Mouse (Mus musculus): ENCODE data around the gene Osbpl3.
"Not testable (repeated sequence)": the region's sequence is repeated elsewhere in the genome, so short reads cannot be mapped to it uniquely, and the experiment has no call there.

The Osbpl3 gene

GRCm38 (mm10) chr6:50453651-50454050 lies 2.4 kb downstream of the Osbpl3 start:
- DNase-seq (ENCODE audit: low spot score in 2 of 2) = no peak

- no peak for DNase-seq (ENCODE audit: low spot score in 2 of 2)
These were observed 3.8 kb downstream of the Osbpl3 start for GRCm38 (mm10) chr6:50452220-50452619.

GRCm38 (mm10) chr6:50445616-50446015 lies 10.4 kb downstream of the Osbpl3 start:
- DNase-seq (ENCODE audit: low spot score in 2 of 2) = no peak

GRCm38 (mm10) chr6:50440966-50441862 lies 14.8 kb downstream of the Osbpl3 start:
- DNase-seq (ENCODE audit: low spot score in 2 of 2) = no peak

GRCm38 (mm10) chr6:50440197-50440596 lies 15.8 kb downstream of the Osbpl3 start:
- DNase-seq (ENCODE audit: low spot score in 2 of 2) = peak; percentile 71 to 76

GRCm38 (mm10) chr6:50438900-50439299 lies 17.1 kb downstream of the Osbpl3 start:
- not testable (repeated sequence) for DNase-seq (ENCODE audit: low spot score in 2 of 2)

- DNase-seq (ENCODE audit: low spot score in 2 of 2) = no peak
These were observed 18.2 kb downstream of the Osbpl3 start for GRCm38 (mm10) chr6:50437815-50438214.

GRCm38 (mm10) chr6:50436661-50437060 lies 19.3 kb downstream of the Osbpl3 start:
- no peak for DNase-seq (ENCODE audit: low spot score in 2 of 2)

GRCm38 (mm10) chr6:50432491-50432890 lies 23.5 kb downstream of the Osbpl3 start:
- no peak for DNase-seq (ENCODE audit: low spot score in 2 of 2)

- no peak for DNase-seq (ENCODE audit: low spot score in 2 of 2)
These were observed 26.7 kb downstream of the Osbpl3 start for GRCm38 (mm10) chr6:50429299-50429698.

- no peak for DNase-seq (ENCODE audit: low spot score in 2 of 2)
These were observed 28.8 kb downstream of the Osbpl3 start for GRCm38 (mm10) chr6:50427051-50427732.

- DNase-seq (ENCODE audit: low spot score in 2 of 2) = no peak
These were observed 29.4 kb downstream of the Osbpl3 start for GRCm38 (mm10) chr6:50426571-50426970.

GRCm38 (mm10) chr6:50424271-50424670 lies 31.7 kb downstream of the Osbpl3 start:
- DNase-seq (ENCODE audit: low spot score in 2 of 2) = no peak

- DNase-seq (ENCODE audit: low spot score in 2 of 2) = no peak
These were observed 35.6 kb downstream of the Osbpl3 start for GRCm38 (mm10) chr6:50420413-50420812.

- no peak for DNase-seq (ENCODE audit: low spot score in 2 of 2)
These were observed 36.3 kb downstream of the Osbpl3 start for GRCm38 (mm10) chr6:50419518-50420290.

- no peak for DNase-seq (ENCODE audit: low spot score in 2 of 2)
These were observed 37.0 kb downstream of the Osbpl3 start for GRCm38 (mm10) chr6:50418951-50419350.

GRCm38 (mm10) chr6:50416854-50417253 lies 39.1 kb downstream of the Osbpl3 start:
- no peak for DNase-seq (ENCODE audit: low spot score in 2 of 2)

- DNase-seq (ENCODE audit: low spot score in 2 of 2) = no peak
These were observed 40.6 kb downstream of the Osbpl3 start for GRCm38 (mm10) chr6:50415431-50415830.

- DNase-seq (ENCODE audit: low spot score in 2 of 2) = peak in 1 of 2 experiments; percentile 51
These were observed 41.5 kb downstream of the Osbpl3 start for GRCm38 (mm10) chr6:50414547-50414946.

- no peak for DNase-seq (ENCODE audit: low spot score in 2 of 2)
These were observed 42.6 kb downstream of the Osbpl3 start for GRCm38 (mm10) chr6:50413381-50413780.

- peak; percentile 52 to 68 for DNase-seq (ENCODE audit: low spot score in 2 of 2)
These were observed 43.8 kb downstream of the Osbpl3 start for GRCm38 (mm10) chr6:50412174-50412573.

- DNase-seq (ENCODE audit: low spot score in 2 of 2) = no peak
These were observed 51.3 kb downstream of the Osbpl3 start for GRCm38 (mm10) chr6:50404698-50405097.
